Mouse (Mus musculus): ENCODE measurements around the gene Sbno2. TPM values are rescaled to one million over a fixed set of nuclear protein-coding genes. Genes with fewer than 3 reads are reported as not detected.
"Not testable (repeated sequence)": the region's sequence is repeated elsewhere in the genome, so short reads cannot be mapped to it uniquely, and the experiment has no call there.

Gene Sbno2
- polyA plus RNA-seq, 1 experiment = 37.3 TPM

DNA sequence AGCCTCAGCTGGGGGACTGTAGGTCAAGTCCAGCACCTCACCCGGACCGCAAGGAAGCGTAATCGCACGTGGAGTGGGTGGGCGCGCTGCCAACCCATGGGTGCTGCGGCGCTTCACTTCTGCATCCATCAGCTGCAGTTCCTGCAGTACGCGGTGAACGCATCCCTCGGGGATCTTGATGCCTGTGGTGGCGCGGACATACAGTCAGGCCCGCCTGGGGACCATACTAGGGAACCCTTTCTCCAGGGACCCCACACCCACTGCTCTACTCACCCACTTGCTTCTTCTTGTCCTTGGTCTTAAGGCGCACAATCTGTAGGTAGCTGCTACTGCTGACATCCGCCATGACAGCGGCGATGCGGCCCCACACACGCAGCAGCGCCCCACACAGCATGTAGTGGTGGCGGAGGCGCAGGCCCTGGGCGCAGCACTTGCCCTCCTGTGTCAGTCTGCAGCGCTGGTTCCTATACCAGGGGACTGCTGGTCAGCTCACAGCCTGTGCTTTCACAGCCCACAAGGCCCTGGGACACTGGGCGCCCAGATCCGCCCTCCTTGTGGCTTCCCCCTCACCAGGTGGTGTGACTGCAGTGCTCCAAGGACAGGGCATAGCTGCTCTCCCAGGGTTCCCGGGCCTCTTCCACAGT lies 47.6 kb downstream of the Sbno2 start:
- no peaks in the 10 kb centered on the region for H3K4me1 ChIP-seq (ENCODE audit: control insufficient read depth, insufficient read depth, low read length)
- H3K27me3 ChIP-seq (ENCODE audit: control insufficient read depth, insufficient read depth, low read length, poor library complexity, severe bottlenecking) = no peaks in the 10 kb centered on the region
- H3K9ac ChIP-seq (ENCODE audit: low read depth, poor library complexity, severe bottlenecking) = peak overlapping the region; percentile 52
- TF ChIP-seq CTCF (IDR thresholded peaks at IDR 0.05; ENCODE audit: low read depth, low read length) = no peak
- no peak for TF ChIP-seq POLR2A (IDR thresholded peaks at IDR 0.05; ENCODE audit: insufficient read depth, low read length)
- TF ChIP-seq EP300 (IDR thresholded peaks at IDR 0.05; ENCODE audit: insufficient read depth, low read depth, low read length) = no peak
- H3K4me3 ChIP-seq (ENCODE audit: low read depth, low read length) = peak overlapping the region; percentile 37
- no peak overlapping the region for H3K27ac ChIP-seq (ENCODE audit: insufficient read depth, low read length)
- H3K36me3 ChIP-seq (ENCODE audit: control insufficient read depth, insufficient read depth, low read length, poor library complexity, severe bottlenecking) = peaks cover 20% of the 10 kb centered on the region
- H3K9me3 ChIP-seq (replicated peaks; ENCODE audit: control insufficient read depth, insufficient read depth, low read length, poor library complexity, severe bottlenecking) = no peaks in the 10 kb centered on the region

DNA sequence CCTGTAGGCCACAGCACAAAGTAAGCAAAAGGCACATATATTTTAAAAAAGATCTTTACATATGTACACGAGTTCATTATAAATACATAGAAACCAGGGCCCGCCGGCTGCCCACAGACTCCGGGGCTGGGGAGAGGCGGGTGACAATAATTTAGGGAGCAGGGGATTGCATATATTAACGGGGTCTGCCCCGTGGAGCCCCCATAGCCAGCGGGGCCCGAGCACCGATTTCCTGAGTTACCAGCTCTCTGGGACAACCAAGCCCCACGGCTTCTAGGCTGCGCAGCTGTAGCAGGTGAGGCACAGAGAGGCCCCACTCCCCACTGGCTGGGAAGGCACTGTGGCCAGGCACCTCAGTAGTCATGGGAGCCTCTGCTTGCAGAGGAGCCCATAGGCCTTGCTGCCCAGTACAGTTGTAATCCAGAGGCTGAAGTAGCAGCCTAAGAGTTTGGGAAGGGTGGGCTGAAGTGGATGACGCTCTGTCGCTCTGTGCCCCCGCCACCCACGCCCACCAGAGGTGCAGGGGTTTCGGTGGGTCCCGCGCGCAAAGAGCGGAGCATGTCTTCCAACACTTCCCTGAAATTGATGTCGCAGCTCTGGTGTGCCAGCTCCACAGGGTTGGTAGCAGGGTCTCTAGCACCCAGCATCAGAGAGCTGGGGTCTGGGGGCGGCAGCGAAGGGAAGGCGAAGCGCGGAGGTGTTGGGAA lies 48.2 kb downstream of the Sbno2 start:
- Histone ChIP-seq H3K27me3 (ENCODE audit: control insufficient read depth, insufficient read depth, low read length, poor library complexity, severe bottlenecking) (no peaks in the 10 kb centered on the region), H3K27ac (ENCODE audit: insufficient read depth, low read length) (no peak overlapping the region), H3K4me3 (ENCODE audit: low read depth, low read length) (peak overlapping the region; percentile 37), H3K36me3 (ENCODE audit: control insufficient read depth, insufficient read depth, low read length, poor library complexity, severe bottlenecking) (peaks cover 20% of the 10 kb centered on the region), H3K9ac (ENCODE audit: low read depth, poor library complexity, severe bottlenecking) (peak overlapping the region; percentile 52), H3K4me1 (ENCODE audit: control insufficient read depth, insufficient read depth, low read length) (peaks cover 3% of the 10 kb centered on the region), H3K9me3 (replicated peaks; ENCODE audit: control insufficient read depth, insufficient read depth, low read length, poor library complexity, severe bottlenecking) (no peaks in the 10 kb centered on the region)
- TF ChIP-seq EP300 (IDR thresholded peaks at IDR 0.05; ENCODE audit: insufficient read depth, low read depth, low read length) = no peak
- TF ChIP-seq CTCF (IDR thresholded peaks at IDR 0.05; ENCODE audit: low read depth, low read length) = no peak

- Histone ChIP-seq H3K9me3 (replicated peaks; ENCODE audit: control insufficient read depth, insufficient read depth, low read length, poor library complexity, severe bottlenecking) (no peaks in the 10 kb centered on the region), H3K27me3 (ENCODE audit: control insufficient read depth, insufficient read depth, low read length, poor library complexity, severe bottlenecking) (no peaks in the 10 kb centered on the region), H3K27ac (ENCODE audit: insufficient read depth, low read length) (0 out of 2 replicates have a peak overlapping the region, but pooled peaks have one; percentile 14), H3K4me3 (ENCODE audit: low read depth, low read length) (peak overlapping the region; percentile 31), H3K9ac (ENCODE audit: low read depth, poor library complexity, severe bottlenecking) (peak overlapping the region; percentile 52; the same call in 1 of the 2 replicates), H3K4me1 (ENCODE audit: control insufficient read depth, insufficient read depth, low read length) (peaks cover 3% of the 10 kb centered on the region), H3K36me3 (ENCODE audit: control insufficient read depth, insufficient read depth, low read length, poor library complexity, severe bottlenecking) (peaks cover 20% of the 10 kb centered on the region)
- TF ChIP-seq POLR2A (IDR thresholded peaks at IDR 0.05; ENCODE audit: insufficient read depth, low read length) (no peak), EP300 (IDR thresholded peaks at IDR 0.05; ENCODE audit: insufficient read depth, low read depth, low read length) (no peak), CTCF (IDR thresholded peaks at IDR 0.05; ENCODE audit: low read depth, low read length) (no peak)
These were observed 48.9 kb downstream of the Sbno2 start for GRCm38 (mm10) chr10:80056506-80056905.

DNA sequence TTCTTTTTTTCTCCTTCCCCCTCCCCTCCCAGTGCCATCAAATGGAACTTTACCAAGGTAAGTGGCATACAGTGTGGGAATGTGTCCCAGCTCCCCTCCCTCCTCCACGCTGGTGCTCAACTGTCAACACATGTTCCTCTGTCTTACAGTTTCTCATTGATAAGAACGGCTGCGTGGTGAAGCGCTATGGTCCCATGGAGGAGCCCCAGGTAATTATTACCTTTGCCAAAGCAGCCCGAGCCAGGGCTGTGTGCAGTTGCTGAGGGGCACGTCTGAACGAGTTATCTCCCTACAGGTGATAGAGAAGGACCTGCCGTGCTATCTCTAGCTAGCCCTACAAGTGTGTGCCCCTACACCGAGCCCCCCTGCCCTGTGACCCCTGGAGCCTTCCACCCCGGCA lies 49.5 kb downstream of the Sbno2 start:
- peak overlapping the region; percentile 28; the same call in 1 of the 2 replicates for H3K27ac ChIP-seq (ENCODE audit: insufficient read depth, low read length)
- H3K36me3 ChIP-seq (ENCODE audit: control insufficient read depth, insufficient read depth, low read length, poor library complexity, severe bottlenecking) = peaks cover 20% of the 10 kb centered on the region
- H3K27me3 ChIP-seq (ENCODE audit: control insufficient read depth, insufficient read depth, low read length, poor library complexity, severe bottlenecking) = no peaks in the 10 kb centered on the region
- H3K4me1 ChIP-seq (ENCODE audit: control insufficient read depth, insufficient read depth, low read length) = peaks cover 3% of the 10 kb centered on the region
- peak overlapping the region; percentile 86 for H3K9ac ChIP-seq (ENCODE audit: low read depth, poor library complexity, severe bottlenecking)
- no peaks in the 10 kb centered on the region for H3K9me3 ChIP-seq (replicated peaks; ENCODE audit: control insufficient read depth, insufficient read depth, low read length, poor library complexity, severe bottlenecking)
- TF ChIP-seq POLR2A (IDR thresholded peaks at IDR 0.05; ENCODE audit: insufficient read depth, low read length) (no peak), EP300 (IDR thresholded peaks at IDR 0.05; ENCODE audit: insufficient read depth, low read depth, low read length) (no peak), CTCF (IDR thresholded peaks at IDR 0.05; ENCODE audit: low read depth, low read length) (no peak)
- H3K4me3 ChIP-seq (ENCODE audit: low read depth, low read length) = peak overlapping the region; percentile 93

GRCm38 (mm10) chr10:80055364-80055763 lies 50.0 kb downstream of the Sbno2 start:
- peaks cover 20% of the 10 kb centered on the region for H3K36me3 ChIP-seq (ENCODE audit: control insufficient read depth, insufficient read depth, low read length, poor library complexity, severe bottlenecking)
- no peaks in the 10 kb centered on the region for H3K27me3 ChIP-seq (ENCODE audit: control insufficient read depth, insufficient read depth, low read length, poor library complexity, severe bottlenecking)
- peak overlapping the region; percentile 32 for H3K27ac ChIP-seq (ENCODE audit: insufficient read depth, low read length)
- H3K9me3 ChIP-seq (replicated peaks; ENCODE audit: control insufficient read depth, insufficient read depth, low read length, poor library complexity, severe bottlenecking) = no peaks in the 10 kb centered on the region
- peaks cover 3% of the 10 kb centered on the region for H3K4me1 ChIP-seq (ENCODE audit: control insufficient read depth, insufficient read depth, low read length)
- TF ChIP-seq EP300 (IDR thresholded peaks at IDR 0.05; ENCODE audit: insufficient read depth, low read depth, low read length) (no peak), POLR2A (IDR thresholded peaks at IDR 0.05; ENCODE audit: insufficient read depth, low read length) (no peak), CTCF (IDR thresholded peaks at IDR 0.05; ENCODE audit: low read depth, low read length) (no peak)
- H3K9ac ChIP-seq (ENCODE audit: low read depth, poor library complexity, severe bottlenecking) = peak overlapping the region; percentile 86
- H3K4me3 ChIP-seq (ENCODE audit: low read depth, low read length) = peak overlapping the region; percentile 93

DNA sequence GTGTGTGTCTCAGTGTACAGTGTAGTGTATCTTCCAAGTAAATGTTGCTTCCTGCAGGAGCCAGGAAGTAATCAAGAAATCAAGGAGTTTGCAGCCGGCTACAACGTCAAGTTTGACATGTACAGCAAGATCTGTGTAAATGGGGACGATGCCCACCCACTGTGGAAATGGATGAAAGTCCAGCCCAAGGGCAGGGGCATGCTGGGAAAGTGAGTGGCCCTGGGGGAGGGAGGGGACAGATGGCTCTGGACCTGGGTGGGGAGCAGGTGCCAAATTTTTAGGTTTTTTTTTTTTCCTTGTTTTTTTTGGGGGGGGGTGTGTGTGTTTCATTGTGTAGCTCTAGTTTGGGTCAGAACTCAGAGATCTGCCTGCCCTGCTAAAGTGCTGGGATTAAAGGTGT lies 50.5 kb downstream of the Sbno2 start:
- Histone ChIP-seq H3K4me3 (ENCODE audit: low read depth, low read length) (peak overlapping the region; percentile 93), H3K9ac (ENCODE audit: low read depth, poor library complexity, severe bottlenecking) (peak overlapping the region; percentile 86), H3K36me3 (ENCODE audit: control insufficient read depth, insufficient read depth, low read length, poor library complexity, severe bottlenecking) (peaks cover 20% of the 10 kb centered on the region)
- H3K9me3 ChIP-seq (replicated peaks; ENCODE audit: control insufficient read depth, insufficient read depth, low read length, poor library complexity, severe bottlenecking); H3K27me3 ChIP-seq (ENCODE audit: control insufficient read depth, insufficient read depth, low read length, poor library complexity, severe bottlenecking); H3K4me1 ChIP-seq (ENCODE audit: control insufficient read depth, insufficient read depth, low read length); H3K27ac ChIP-seq (ENCODE audit: insufficient read depth, low read length): not testable (repeated sequence)
